Mouse (Mus musculus): ENCODE data around the gene Gpam. TPM values are rescaled to one million over a fixed set of nuclear protein-coding genes. Genes with fewer than 3 reads are reported as not detected.

Gene Gpam
- polyA plus RNA-seq, 1 experiment from 2014 or later = 29.4 TPM

GRCm38 (mm10) chr19:55165954-55166353, 38.9 kb upstream of the Gpam start:
- Histone ChIP-seq H3K9ac (no peak overlapping the region), H3K4me1 (ENCODE audit: insufficient read depth) (no peaks in the 10 kb centered on the region), H3K36me3 (ENCODE audit: insufficient read depth) (no peaks in the 10 kb centered on the region), H3K4me3 (ENCODE audit: low read depth, low read length) (no peak overlapping the region), H3K27me3 (ENCODE audit: insufficient read depth, low read length) (no peaks in the 10 kb centered on the region), H3K4me2 (no peak overlapping the region), H3K27ac (ENCODE audit: low read depth) (no peak overlapping the region), H3K9me3 (ENCODE audit: low read depth, low read length) (0 out of 2 replicates have a peak, but pooled peaks cover 3% of the 10 kb centered on the region)
- no peak for ATAC-seq (ENCODE audit: insufficient read depth)
- WGBS = 64% methylated on average over 4 of the region's 4 CpGs
- TF ChIP-seq CTCF (IDR thresholded peaks at IDR 0.05; ENCODE audit: low read depth) = no peak
- DNase-seq = no peak

- Histone ChIP-seq H3K27ac (ENCODE audit: low read depth) (no peak overlapping the region), H3K27me3 (ENCODE audit: insufficient read depth, low read length) (0 out of 2 replicates have a peak, but pooled peaks cover 4% of the 10 kb centered on the region), H3K4me1 (ENCODE audit: insufficient read depth) (no peaks in the 10 kb centered on the region), H3K4me2 (no peak overlapping the region), H3K4me3 (ENCODE audit: low read depth, low read length) (no peak overlapping the region), H3K9ac (no peak overlapping the region), H3K9me3 (ENCODE audit: low read depth, low read length) (0 out of 2 replicates have a peak, but pooled peaks cover 3% of the 10 kb centered on the region), H3K36me3 (ENCODE audit: insufficient read depth) (no peaks in the 10 kb centered on the region)
- DNase-seq = no peak
- TF ChIP-seq CTCF (IDR thresholded peaks at IDR 0.05; ENCODE audit: low read depth) = no peak
- 88% methylated on average over 1 of the region's 1 CpGs for WGBS
- ATAC-seq (ENCODE audit: insufficient read depth) = no peak
Measured at GRCm38 (mm10) chr19:55165183-55165865, 38.3 kb upstream of the Gpam start.

GRCm38 (mm10) chr19:55164162-55164561, 37.1 kb upstream of the Gpam start:
- WGBS = 63% methylated on average over 1 of the region's 1 CpGs
- no peaks in the 10 kb centered on the region for H3K36me3 ChIP-seq (ENCODE audit: insufficient read depth)
- H3K27ac ChIP-seq (ENCODE audit: low read depth) = no peak overlapping the region
- H3K4me3 ChIP-seq (ENCODE audit: low read depth, low read length) = no peak overlapping the region
- H3K27me3 ChIP-seq (ENCODE audit: insufficient read depth, low read length) = 0 out of 2 replicates have a peak, but pooled peaks cover 8% of the 10 kb centered on the region
- no peak for TF ChIP-seq CTCF (IDR thresholded peaks at IDR 0.05; ENCODE audit: low read depth)
- ATAC-seq (ENCODE audit: insufficient read depth) (no peak), DNase-seq (no peak)
- no peak overlapping the region for H3K9ac ChIP-seq
- no peak overlapping the region for H3K4me2 ChIP-seq
- peaks cover 7% of the 10 kb centered on the region; the same call in 1 of the 2 replicates for H3K4me1 ChIP-seq (ENCODE audit: insufficient read depth)
- H3K9me3 ChIP-seq (ENCODE audit: low read depth, low read length) = no peaks in the 10 kb centered on the region

GRCm38 (mm10) chr19:55162271-55162670, 35.2 kb upstream of the Gpam start:
- Histone ChIP-seq H3K4me3 (ENCODE audit: low read depth, low read length) (no peak overlapping the region), H3K36me3 (ENCODE audit: insufficient read depth) (no peaks in the 10 kb centered on the region)
- no peak for ATAC-seq (ENCODE audit: insufficient read depth)

GRCm38 (mm10) chr19:55159826-55160225, 32.8 kb upstream of the Gpam start:
- Histone ChIP-seq H3K9me3 (ENCODE audit: low read depth, low read length) (no peaks in the 10 kb centered on the region), H3K4me2 (no peak overlapping the region), H3K27ac (ENCODE audit: low read depth) (no peak overlapping the region), H3K27me3 (ENCODE audit: insufficient read depth, low read length) (0 out of 2 replicates have a peak, but pooled peaks cover 8% of the 10 kb centered on the region), H3K4me1 (ENCODE audit: insufficient read depth) (peaks cover 7% of the 10 kb centered on the region; the same call in 1 of the 2 replicates), H3K9ac (no peak overlapping the region), H3K4me3 (ENCODE audit: low read depth, low read length) (no peak overlapping the region), H3K36me3 (ENCODE audit: insufficient read depth) (no peaks in the 10 kb centered on the region)
- ATAC-seq (ENCODE audit: insufficient read depth) (peak; percentile 78; the same call in 1 of the 2 replicates), DNase-seq (peak; percentile 42)
- no peak for TF ChIP-seq CTCF (IDR thresholded peaks at IDR 0.05; ENCODE audit: low read depth)
- WGBS = 18% methylated on average over 6 of the region's 6 CpGs

More at GRCm38 (mm10) chr19:55162271-55162670, 35.2 kb upstream of the Gpam start:
- Histone ChIP-seq H3K4me2 (no peak overlapping the region), H3K9ac (no peak overlapping the region), H3K4me1 (ENCODE audit: insufficient read depth) (peaks cover 7% of the 10 kb centered on the region; the same call in 1 of the 2 replicates), H3K27me3 (ENCODE audit: insufficient read depth, low read length) (0 out of 2 replicates have a peak, but pooled peaks cover 8% of the 10 kb centered on the region), H3K9me3 (ENCODE audit: low read depth, low read length) (no peaks in the 10 kb centered on the region), H3K27ac (ENCODE audit: low read depth) (no peak overlapping the region)
- DNase-seq = peak; percentile 42
- 53% methylated on average over 4 of the region's 4 CpGs for WGBS
- TF ChIP-seq CTCF (IDR thresholded peaks at IDR 0.05; ENCODE audit: low read depth) = no peak

- WGBS = 49% methylated on average over 8 of the region's 8 CpGs
- Histone ChIP-seq H3K4me3 (ENCODE audit: low read depth, low read length) (no peak overlapping the region), H3K27me3 (ENCODE audit: insufficient read depth, low read length) (0 out of 2 replicates have a peak, but pooled peaks cover 8% of the 10 kb centered on the region), H3K9ac (no peak overlapping the region), H3K27ac (ENCODE audit: low read depth) (no peak overlapping the region), H3K9me3 (ENCODE audit: low read depth, low read length) (no peaks in the 10 kb centered on the region), H3K4me2 (no peak overlapping the region), H3K4me1 (ENCODE audit: insufficient read depth) (peaks cover 7% of the 10 kb centered on the region; the same call in 1 of the 2 replicates), H3K36me3 (ENCODE audit: insufficient read depth) (no peaks in the 10 kb centered on the region)
- no peak for TF ChIP-seq CTCF (IDR thresholded peaks at IDR 0.05; ENCODE audit: low read depth)
- DNase-seq (no peak), ATAC-seq (ENCODE audit: insufficient read depth) (no peak)
Measured at GRCm38 (mm10) chr19:55158606-55159005, 31.6 kb upstream of the Gpam start.

GRCm38 (mm10) chr19:55157029-55157428, 30.0 kb upstream of the Gpam start:
- no peak overlapping the region for H3K4me3 ChIP-seq (ENCODE audit: low read depth, low read length)
- 74% methylated on average over 7 of the region's 7 CpGs for WGBS
- no peak for ATAC-seq (ENCODE audit: insufficient read depth)
- peaks cover 7% of the 10 kb centered on the region; the same call in 1 of the 2 replicates for H3K4me1 ChIP-seq (ENCODE audit: insufficient read depth)
- TF ChIP-seq CTCF (IDR thresholded peaks at IDR 0.05; ENCODE audit: low read depth) = no peak
- H3K9ac ChIP-seq = no peak overlapping the region
- H3K4me2 ChIP-seq = no peak overlapping the region
- H3K9me3 ChIP-seq (ENCODE audit: low read depth, low read length) = no peaks in the 10 kb centered on the region
- DNase-seq = no peak
- H3K27me3 ChIP-seq (ENCODE audit: insufficient read depth, low read length) = 0 out of 2 replicates have a peak, but pooled peaks cover 8% of the 10 kb centered on the region
- H3K27ac ChIP-seq (ENCODE audit: low read depth) = no peak overlapping the region
- no peaks in the 10 kb centered on the region for H3K36me3 ChIP-seq (ENCODE audit: insufficient read depth)

All from lung, embryonic 14.5 days (tissue).